Mouse (Mus musculus) small intestine, adult 2 months (tissue): ENCODE data around the gene Tti1.

ENCODE experiments used
- CTCF ChIP-seq: fragments of 200-500 bp; IDR thresholded peaks from 2 replicates; pipeline ENCODE4 v1.5.1; 2012; ENCODE audit warnings: low read depth, mild to moderate bottlenecking, control low read depth, inconsistent platforms, low read length, moderate library complexity, mixed read lengths; ENCODE audit not compliant: insufficient replicate concordance, insufficient read length; ENCODE audit errors: extremely low read depth
- POLR2A ChIP-seq: fragments of 200-500 bp; IDR thresholded peaks from 2 replicates; pipeline ENCODE4 v1.6.1; 2012; ENCODE audit warnings: low read depth, mild to moderate bottlenecking, control low read depth, inconsistent platforms, low read length, moderate library complexity

DNA sequence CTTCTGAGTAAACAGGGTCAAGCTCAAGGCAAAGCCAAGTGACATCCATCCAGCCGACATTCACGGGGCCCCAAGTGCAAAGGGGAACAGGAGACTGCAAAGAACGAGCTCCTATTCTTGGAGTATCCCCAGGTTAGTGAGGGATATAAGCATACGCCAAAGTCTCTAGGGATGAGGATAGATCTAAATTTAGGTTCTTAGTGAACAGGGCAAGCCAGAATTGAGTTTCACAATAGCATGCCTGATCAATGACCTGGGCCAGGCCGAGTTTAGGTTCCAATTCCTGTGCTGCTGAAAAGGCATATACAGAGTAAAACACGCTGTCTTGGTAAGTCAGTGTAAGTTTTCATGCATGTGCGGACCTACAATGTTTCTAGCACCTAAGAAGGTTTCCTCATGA is 18.9 kb downstream of the Tti1 start:
- TF ChIP-seq CTCF (no peak), POLR2A (no peak)
